Mouse (Mus musculus): ENCODE data around the gene Theg.

Gene Theg

GRCm38 (mm10) chr10:79609276-79609675 is 22.1 kb upstream of the Theg start:
- Histone ChIP-seq H3K27me3 (ENCODE audit: control insufficient read depth, insufficient read depth, low read length, poor library complexity, severe bottlenecking) (no peaks in the 10 kb centered on the region), H3K36me3 (ENCODE audit: control insufficient read depth, insufficient read depth, low read length, poor library complexity, severe bottlenecking) (no peaks in the 10 kb centered on the region)
- DNase-seq (ENCODE audit: low read depth, low spot score): no peak

- DNase-seq (ENCODE audit: low read depth, low spot score): no peak
Observed at GRCm38 (mm10) chr10:79607892-79608291, 20.8 kb upstream of the Theg start.

DNA sequence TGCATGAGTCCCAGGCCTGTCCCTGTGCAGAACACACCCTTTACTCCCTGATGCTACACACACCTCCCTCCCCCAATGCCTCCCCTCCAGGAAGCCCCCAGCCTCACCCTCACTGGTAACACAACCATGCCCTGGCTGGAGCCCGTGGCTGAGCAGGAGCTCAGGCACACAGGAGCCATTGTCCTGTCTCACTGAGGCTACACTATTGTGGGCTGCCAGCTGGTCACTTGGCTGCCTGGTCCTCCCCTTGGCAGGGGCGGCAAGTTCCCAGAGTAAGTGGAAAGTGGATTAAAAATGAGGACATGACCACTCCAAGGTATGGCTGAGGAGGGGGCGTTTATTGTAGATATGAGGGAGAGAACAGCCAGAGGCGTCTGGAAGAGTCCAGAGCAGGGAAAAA is 19.4 kb upstream of the Theg start:
- Histone ChIP-seq H3K36me3 (ENCODE audit: control insufficient read depth, insufficient read depth, low read length, poor library complexity, severe bottlenecking) (no peaks in the 10 kb centered on the region), H3K27me3 (ENCODE audit: control insufficient read depth, insufficient read depth, low read length, poor library complexity, severe bottlenecking) (no peaks in the 10 kb centered on the region)
- no peak for DNase-seq (ENCODE audit: low read depth, low spot score)

More at GRCm38 (mm10) chr10:79607892-79608291, 20.8 kb upstream of the Theg start:
- Histone ChIP-seq H3K36me3 (ENCODE audit: control insufficient read depth, insufficient read depth, low read length, poor library complexity, severe bottlenecking) (no peaks in the 10 kb centered on the region), H3K27me3 (ENCODE audit: control insufficient read depth, insufficient read depth, low read length, poor library complexity, severe bottlenecking) (no peaks in the 10 kb centered on the region)

DNA sequence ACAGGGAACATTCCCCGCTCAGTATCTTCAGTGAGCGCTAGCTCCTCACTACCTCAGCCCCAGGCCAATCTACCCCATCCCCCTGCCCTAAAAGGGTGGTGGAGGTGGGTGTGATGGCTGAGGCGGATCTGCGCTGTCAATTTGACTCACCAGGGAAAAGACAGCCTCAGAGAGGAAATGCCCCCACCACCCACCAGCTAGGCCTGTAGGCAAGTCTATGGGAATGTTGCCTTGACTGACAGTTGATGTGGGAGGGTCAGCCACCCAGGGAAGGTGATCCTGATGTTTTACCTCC is 10.8 kb upstream of the Theg start:
- no peaks in the 10 kb centered on the region for H3K36me3 ChIP-seq (ENCODE audit: control insufficient read depth, insufficient read depth, low read length, poor library complexity, severe bottlenecking)
- DNase-seq (ENCODE audit: low read depth, low spot score): no peak
- no peaks in the 10 kb centered on the region for H3K27me3 ChIP-seq (ENCODE audit: control insufficient read depth, insufficient read depth, low read length, poor library complexity, severe bottlenecking)

DNA sequence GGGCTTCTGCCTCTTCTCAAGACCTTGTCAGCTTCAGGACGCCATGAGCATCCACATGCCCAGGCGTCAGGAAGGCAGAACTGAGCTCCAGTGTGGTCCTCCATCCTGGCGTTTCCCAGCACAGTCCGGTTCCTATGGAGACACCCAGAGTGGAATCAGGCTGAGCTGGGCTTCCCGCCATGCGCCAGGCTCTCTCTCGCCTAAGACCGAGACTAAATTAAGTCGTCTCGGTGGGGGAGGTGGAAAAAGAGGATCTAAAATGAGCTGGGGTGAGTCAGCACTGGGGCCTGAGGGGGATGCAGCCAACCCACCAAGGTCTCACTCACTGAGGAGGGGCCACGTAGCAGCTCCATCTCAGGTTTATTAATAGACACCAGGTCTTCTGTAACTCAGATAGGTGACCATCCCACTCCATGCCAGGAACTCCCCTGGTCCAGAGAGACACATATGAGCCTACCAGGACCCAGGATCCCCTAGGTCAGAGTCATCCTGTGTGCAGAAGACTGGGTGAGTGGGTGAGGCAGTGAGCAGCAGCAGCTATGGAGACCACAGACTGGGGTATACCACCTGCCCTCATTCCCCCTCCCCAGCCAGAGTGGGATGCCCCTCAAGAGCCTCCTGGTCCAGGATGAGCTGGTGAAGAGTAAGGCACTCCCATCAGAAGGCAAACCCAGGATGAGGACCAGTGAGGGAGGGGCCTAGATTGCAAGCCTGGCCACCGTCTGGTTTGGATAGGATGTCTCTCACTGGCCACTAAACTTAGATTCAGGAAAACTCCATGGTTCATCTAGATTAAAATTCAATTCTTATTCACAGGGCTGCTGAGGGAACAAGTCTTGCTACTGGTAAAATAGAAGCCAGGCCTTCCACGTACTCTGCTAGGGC is 10.2 kb upstream of the Theg start:
- H3K27me3 ChIP-seq (ENCODE audit: control insufficient read depth, insufficient read depth, low read length, poor library complexity, severe bottlenecking): no peaks in the 10 kb centered on the region
- no peak for DNase-seq (ENCODE audit: low read depth, low spot score)
- H3K36me3 ChIP-seq (ENCODE audit: control insufficient read depth, insufficient read depth, low read length, poor library complexity, severe bottlenecking): no peaks in the 10 kb centered on the region

DNA sequence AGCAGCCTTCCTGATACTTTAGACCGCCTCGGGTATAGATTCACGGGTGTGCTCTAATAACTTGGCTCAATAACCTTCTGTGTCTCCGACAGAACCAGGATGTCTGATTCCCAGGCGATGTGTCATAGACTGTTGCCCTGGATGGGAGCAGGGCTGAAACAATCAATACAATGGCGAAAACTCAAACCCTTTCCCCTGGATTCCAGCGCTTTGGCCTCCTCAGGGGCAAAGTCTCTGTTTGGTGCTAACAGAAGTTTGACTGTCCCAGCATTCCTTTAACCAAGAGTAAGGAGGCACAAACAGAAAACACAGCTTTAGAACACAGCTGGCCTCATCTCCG is 8.4 kb upstream of the Theg start:
- no peak for DNase-seq (ENCODE audit: low read depth, low spot score)
- Histone ChIP-seq H3K36me3 (ENCODE audit: control insufficient read depth, insufficient read depth, low read length, poor library complexity, severe bottlenecking) (no peaks in the 10 kb centered on the region), H3K27me3 (ENCODE audit: control insufficient read depth, insufficient read depth, low read length, poor library complexity, severe bottlenecking) (no peaks in the 10 kb centered on the region)

DNA sequence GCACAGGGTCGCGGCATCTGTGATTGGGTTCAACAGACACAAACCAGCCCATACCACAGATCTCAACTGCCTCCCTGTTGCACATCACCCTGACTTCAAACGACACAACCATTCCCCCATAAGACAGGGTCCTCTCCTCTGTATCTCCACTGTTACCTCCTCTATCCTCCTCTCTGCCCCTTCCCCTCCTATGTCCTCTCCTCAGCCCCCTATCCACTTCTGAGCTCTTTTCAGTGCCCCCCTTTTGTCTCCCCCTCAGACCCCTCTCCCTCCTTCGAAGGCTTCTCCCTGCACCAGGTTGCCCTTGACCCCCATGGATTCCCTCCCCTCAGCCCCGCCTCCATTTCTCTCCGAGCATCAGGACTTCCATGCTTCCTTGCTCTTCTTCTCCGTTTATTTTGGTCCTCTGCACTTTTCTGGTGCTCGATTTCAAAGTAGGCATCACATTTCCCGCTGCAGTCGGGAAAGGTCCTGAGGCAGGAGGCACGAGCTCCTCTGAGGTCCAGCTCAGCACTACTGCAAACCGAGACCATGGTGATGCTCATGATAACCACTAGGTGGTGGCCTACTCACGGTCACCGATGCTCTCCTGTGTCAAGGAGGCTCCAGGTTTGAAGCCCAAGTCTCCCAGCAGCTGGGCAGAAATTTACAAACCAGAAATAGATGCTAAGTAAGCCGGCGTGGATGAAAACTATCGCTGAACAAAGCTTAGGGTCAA is 7.9 kb upstream of the Theg start:
- Histone ChIP-seq H3K27me3 (ENCODE audit: control insufficient read depth, insufficient read depth, low read length, poor library complexity, severe bottlenecking) (no peaks in the 10 kb centered on the region), H3K36me3 (ENCODE audit: control insufficient read depth, insufficient read depth, low read length, poor library complexity, severe bottlenecking) (no peaks in the 10 kb centered on the region)
- peak; percentile 71 for DNase-seq (ENCODE audit: low read depth, low spot score)

GRCm38 (mm10) chr10:79594111-79594510 is 7.0 kb upstream of the Theg start:
- H3K27me3 ChIP-seq (ENCODE audit: control insufficient read depth, insufficient read depth, low read length, poor library complexity, severe bottlenecking): no peaks in the 10 kb centered on the region
- DNase-seq (ENCODE audit: low read depth, low spot score): no peak
- H3K36me3 ChIP-seq (ENCODE audit: control insufficient read depth, insufficient read depth, low read length, poor library complexity, severe bottlenecking): no peaks in the 10 kb centered on the region

DNA sequence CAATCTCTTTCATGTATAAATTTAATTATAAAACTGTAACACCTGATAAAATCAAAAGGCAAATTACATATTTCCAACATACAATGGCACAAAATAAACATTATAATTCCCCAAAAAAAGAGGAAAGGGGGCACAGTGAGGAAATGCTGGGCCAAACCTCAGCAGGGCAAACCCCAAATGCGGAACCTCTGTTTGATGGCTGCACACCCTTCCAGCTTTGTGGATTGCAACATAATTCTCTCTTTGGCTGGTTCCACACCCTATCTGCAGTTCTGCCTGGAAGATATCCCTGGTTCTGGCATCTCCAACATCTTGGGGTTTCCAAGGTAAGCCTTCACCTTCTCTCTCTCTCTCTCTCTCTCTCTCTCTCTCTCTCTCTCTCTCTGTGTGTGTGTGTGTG is 3.6 kb upstream of the Theg start:
- H3K36me3 ChIP-seq (ENCODE audit: control insufficient read depth, insufficient read depth, low read length, poor library complexity, severe bottlenecking): no peaks in the 10 kb centered on the region
- H3K27me3 ChIP-seq (ENCODE audit: control insufficient read depth, insufficient read depth, low read length, poor library complexity, severe bottlenecking): no peaks in the 10 kb centered on the region
- no peak for DNase-seq (ENCODE audit: low read depth, low spot score)

DNA sequence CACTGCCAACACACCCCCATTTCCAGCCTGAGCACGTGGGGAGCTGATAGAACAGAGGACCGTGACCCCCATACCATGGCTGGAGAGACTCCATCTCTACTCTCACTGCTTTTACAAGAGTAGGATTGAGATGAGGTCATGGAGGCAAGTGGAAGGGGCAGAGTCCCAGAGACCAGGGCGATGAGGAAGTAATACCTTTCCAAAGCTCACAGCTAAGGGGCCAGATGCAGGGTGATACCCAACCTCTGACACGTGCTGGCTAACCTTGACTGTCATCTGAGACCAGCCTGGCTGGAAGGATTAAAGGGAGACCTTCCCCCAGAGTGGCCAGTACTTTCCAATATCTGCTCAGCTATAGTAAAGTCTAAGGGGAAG is 608 bp upstream of the Theg start:
- DNase-seq (ENCODE audit: low read depth, low spot score): no peak
- Histone ChIP-seq H3K36me3 (ENCODE audit: control insufficient read depth, insufficient read depth, low read length, poor library complexity, severe bottlenecking) (no peaks in the 10 kb centered on the region), H3K27me3 (ENCODE audit: control insufficient read depth, insufficient read depth, low read length, poor library complexity, severe bottlenecking) (no peaks in the 10 kb centered on the region)

GRCm38 (mm10) chr10:79586243-79586642 is 888 bp downstream of the Theg start:
- Histone ChIP-seq H3K27me3 (ENCODE audit: control insufficient read depth, insufficient read depth, low read length, poor library complexity, severe bottlenecking) (no peaks in the 10 kb centered on the region), H3K36me3 (ENCODE audit: control insufficient read depth, insufficient read depth, low read length, poor library complexity, severe bottlenecking) (no peaks in the 10 kb centered on the region)
- DNase-seq (ENCODE audit: low read depth, low spot score): no peak

GRCm38 (mm10) chr10:79585723-79586122 is 1.4 kb downstream of the Theg start:
- no peak for DNase-seq (ENCODE audit: low read depth, low spot score)
- no peaks in the 10 kb centered on the region for H3K27me3 ChIP-seq (ENCODE audit: control insufficient read depth, insufficient read depth, low read length, poor library complexity, severe bottlenecking)
- no peaks in the 10 kb centered on the region for H3K36me3 ChIP-seq (ENCODE audit: control insufficient read depth, insufficient read depth, low read length, poor library complexity, severe bottlenecking)

- DNase-seq (ENCODE audit: low read depth, low spot score): no peak
- Histone ChIP-seq H3K27me3 (ENCODE audit: control insufficient read depth, insufficient read depth, low read length, poor library complexity, severe bottlenecking) (no peaks in the 10 kb centered on the region), H3K36me3 (ENCODE audit: control insufficient read depth, insufficient read depth, low read length, poor library complexity, severe bottlenecking) (no peaks in the 10 kb centered on the region)
Observed at GRCm38 (mm10) chr10:79585136-79585535, 2.0 kb downstream of the Theg start.

GRCm38 (mm10) chr10:79584426-79584825 is 2.7 kb downstream of the Theg start:
- peak; percentile 55 for DNase-seq (ENCODE audit: low read depth, low spot score)
- H3K27me3 ChIP-seq (ENCODE audit: control insufficient read depth, insufficient read depth, low read length, poor library complexity, severe bottlenecking): no peaks in the 10 kb centered on the region
- no peaks in the 10 kb centered on the region for H3K36me3 ChIP-seq (ENCODE audit: control insufficient read depth, insufficient read depth, low read length, poor library complexity, severe bottlenecking)

DNA sequence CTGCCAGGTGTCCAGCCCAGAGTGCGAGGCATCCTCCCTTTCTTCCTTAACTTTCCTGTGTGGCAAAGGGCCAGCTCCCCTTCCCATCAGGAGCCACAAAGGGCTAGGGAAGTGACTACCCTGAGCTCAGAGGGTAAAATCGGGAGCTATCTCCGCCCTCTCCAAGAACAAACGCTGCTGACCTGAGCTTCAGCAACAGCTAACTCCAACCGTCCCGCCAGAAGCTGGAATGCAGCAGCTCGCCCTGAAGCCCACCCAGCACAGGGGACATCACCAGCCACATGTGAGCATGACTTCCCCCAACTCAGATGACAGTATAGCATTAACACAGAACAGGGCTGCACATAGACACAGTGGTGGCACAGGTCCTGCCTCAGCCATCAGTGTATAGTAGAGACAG is 3.1 kb downstream of the Theg start:
- H3K27me3 ChIP-seq (ENCODE audit: control insufficient read depth, insufficient read depth, low read length, poor library complexity, severe bottlenecking): no peaks in the 10 kb centered on the region
- H3K36me3 ChIP-seq (ENCODE audit: control insufficient read depth, insufficient read depth, low read length, poor library complexity, severe bottlenecking): no peaks in the 10 kb centered on the region
- DNase-seq (ENCODE audit: low read depth, low spot score): no peak

GRCm38 (mm10) chr10:79581501-79581900 is 5.6 kb downstream of the Theg start:
- no peak for DNase-seq (ENCODE audit: low read depth, low spot score)
- no peaks in the 10 kb centered on the region for H3K36me3 ChIP-seq (ENCODE audit: control insufficient read depth, insufficient read depth, low read length, poor library complexity, severe bottlenecking)
- H3K27me3 ChIP-seq (ENCODE audit: control insufficient read depth, insufficient read depth, low read length, poor library complexity, severe bottlenecking): no peaks in the 10 kb centered on the region
